Mouse (Mus musculus): ENCODE data around the gene Rtl4. TPM values are rescaled to one million over a fixed set of nuclear protein-coding genes. Genes with fewer than 3 reads are reported as not detected.

The Rtl4 gene
- polyA plus RNA-seq (2017; shearing (Covaris generic)), result not detected

DNA sequence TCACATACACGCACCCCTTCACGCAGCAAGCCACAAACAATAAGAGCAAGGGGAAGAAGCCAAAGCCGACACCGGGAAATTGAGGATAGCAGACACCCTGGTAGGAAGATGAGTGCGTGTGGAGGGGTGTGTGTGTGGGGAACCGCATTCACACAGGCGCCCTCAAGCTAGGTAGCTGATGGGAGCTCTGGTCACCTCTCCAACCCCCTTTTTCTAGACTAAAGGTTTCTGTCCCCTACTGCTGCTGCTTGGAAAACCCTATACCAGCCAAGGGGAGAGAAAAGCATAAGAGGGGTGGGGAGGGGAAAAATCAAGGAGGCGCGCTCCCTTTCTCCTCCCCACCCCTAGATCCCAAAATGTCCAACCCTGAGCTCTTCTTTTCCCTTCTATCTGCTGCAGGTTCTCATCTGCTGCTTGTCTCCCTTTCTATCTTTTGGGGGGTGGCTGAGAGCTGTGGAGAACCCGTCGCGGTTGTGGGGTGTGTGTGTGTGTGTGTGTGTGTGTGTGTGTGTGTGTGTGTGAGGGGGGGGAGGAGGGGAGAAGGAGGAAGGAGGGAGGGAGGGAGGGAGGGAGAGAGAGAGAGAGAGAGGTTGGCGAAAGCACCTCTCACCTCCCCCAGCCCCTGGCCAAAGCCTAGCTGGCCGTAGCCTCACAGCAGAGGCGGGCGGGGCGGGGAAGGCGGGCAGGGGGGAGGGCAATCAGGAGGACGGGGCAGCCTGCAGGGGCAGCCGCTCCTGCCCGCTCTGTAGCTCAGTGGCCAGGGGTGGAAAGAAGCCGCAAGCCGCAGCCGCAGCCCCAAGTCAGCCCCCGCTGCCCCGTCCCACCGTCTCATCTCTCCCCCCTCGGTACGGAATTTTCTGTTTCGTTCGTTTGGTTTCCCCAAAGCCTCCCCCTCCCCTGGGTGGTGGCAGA lies at the start of gene Rtl4:
Gene Rtl4, plus strand, starts transcription at position 701 of the 912 bp plus-strand sequence.

GRCm38 (mm10) chrX:144688142-144688206 lies 733 bp upstream of the Rtl4 start, which contains the start of gene Trpc5:
TSS of gene Trpc5 (minus strand) at chrX:144688180.

Other genes with a start within 250 kb of the Rtl4 start
- not detected for gene Trpc5os, start 232.3 kb upstream of the Rtl4 start, polyA plus RNA-seq (2017; shearing (Covaris generic))
- gene Trpc5, start 727 bp upstream of the Rtl4 start, polyA plus RNA-seq (2017; shearing (Covaris generic)), result not detected

Measured in CD4-positive, CD25-positive, alpha-beta regulatory T cell, adult 9 weeks (primary cell).